Mouse (Mus musculus): Measurements from ENCODE around the gene Auts2. TPM values are rescaled to one million over a fixed set of nuclear protein-coding genes. Genes with fewer than 3 reads are reported as not detected.

Auts2 gene
- polyA plus RNA-seq, 1 experiment, result 9.6 TPM

GRCm38 (mm10) chr5:132190190-132190589 lies 353.0 kb downstream of the Auts2 start:
- TF ChIP-seq POLR2A (IDR thresholded peaks at IDR 0.05; ENCODE audit: borderline replicate concordance, extremely low read depth, low read depth, low read length) (no peak), CTCF (IDR thresholded peaks at IDR 0.05; ENCODE audit: insufficient read depth, low read length) (no peak)
- H3K4me1 ChIP-seq (ENCODE audit: control insufficient read depth, insufficient read depth, low read length), result no peaks in the 10 kb centered on the region; the same call in 1 of the 2 replicates
- no peak overlapping the region for H3K4me3 ChIP-seq (replicated peaks; ENCODE audit: extremely low read depth, low read depth, low read length)
- WGBS, result 62% methylated on average over 4 of the region's 4 CpGs
- no peak for DNase-seq

- Histone ChIP-seq H3K4me1 (ENCODE audit: control insufficient read depth, insufficient read depth, low read length) (no peaks in the 10 kb centered on the region), H3K4me3 (replicated peaks; ENCODE audit: extremely low read depth, low read depth, low read length) (no peak overlapping the region)
- 72% methylated on average over 3 of the region's 3 CpGs for WGBS
- no peak for DNase-seq
- no peak for TF ChIP-seq CTCF (IDR thresholded peaks at IDR 0.05; ENCODE audit: insufficient read depth, low read length)
- TF ChIP-seq POLR2A (IDR thresholded peaks at IDR 0.05; ENCODE audit: borderline replicate concordance, extremely low read depth, low read depth, low read length), result no peak
Measured at GRCm38 (mm10) chr5:132186659-132187058, 356.5 kb downstream of the Auts2 start.

GRCm38 (mm10) chr5:132186221-132186620 lies 356.9 kb downstream of the Auts2 start:
- WGBS, result 70% methylated on average over 7 of the region's 7 CpGs
- TF ChIP-seq POLR2A (IDR thresholded peaks at IDR 0.05; ENCODE audit: borderline replicate concordance, extremely low read depth, low read depth, low read length) (no peak), CTCF (IDR thresholded peaks at IDR 0.05; ENCODE audit: insufficient read depth, low read length) (no peak)
- H3K4me1 ChIP-seq (ENCODE audit: control insufficient read depth, insufficient read depth, low read length), result no peaks in the 10 kb centered on the region
- no peak for DNase-seq
- no peak overlapping the region for H3K4me3 ChIP-seq (replicated peaks; ENCODE audit: extremely low read depth, low read depth, low read length)

GRCm38 (mm10) chr5:132184395-132185095 lies 358.6 kb downstream of the Auts2 start:
- WGBS, result 64% methylated on average over 4 of the region's 4 CpGs
- Histone ChIP-seq H3K4me3 (replicated peaks; ENCODE audit: extremely low read depth, low read depth, low read length) (no peak overlapping the region), H3K4me1 (ENCODE audit: control insufficient read depth, insufficient read depth, low read length) (no peaks in the 10 kb centered on the region)
- TF ChIP-seq POLR2A (IDR thresholded peaks at IDR 0.05; ENCODE audit: borderline replicate concordance, extremely low read depth, low read depth, low read length) (no peak), CTCF (IDR thresholded peaks at IDR 0.05; ENCODE audit: insufficient read depth, low read length) (no peak)
- no peak for DNase-seq

GRCm38 (mm10) chr5:132182077-132182476 lies 361.1 kb downstream of the Auts2 start:
- DNase-seq, result no peak
- Histone ChIP-seq H3K4me3 (replicated peaks; ENCODE audit: extremely low read depth, low read depth, low read length) (no peak overlapping the region), H3K4me1 (ENCODE audit: control insufficient read depth, insufficient read depth, low read length) (no peaks in the 10 kb centered on the region)
- 83% methylated on average over 9 of the region's 9 CpGs for WGBS
- TF ChIP-seq CTCF (IDR thresholded peaks at IDR 0.05; ENCODE audit: insufficient read depth, low read length) (no peak), POLR2A (IDR thresholded peaks at IDR 0.05; ENCODE audit: borderline replicate concordance, extremely low read depth, low read depth, low read length) (no peak)

- no peak overlapping the region for H3K4me3 ChIP-seq (replicated peaks; ENCODE audit: extremely low read depth, low read depth, low read length)
- no peak for DNase-seq
- TF ChIP-seq CTCF (IDR thresholded peaks at IDR 0.05; ENCODE audit: insufficient read depth, low read length) (no peak), POLR2A (IDR thresholded peaks at IDR 0.05; ENCODE audit: borderline replicate concordance, extremely low read depth, low read depth, low read length) (no peak)
- WGBS, result 76% methylated on average over 8 of the region's 8 CpGs
- no peaks in the 10 kb centered on the region for H3K4me1 ChIP-seq (ENCODE audit: control insufficient read depth, insufficient read depth, low read length)
Measured at GRCm38 (mm10) chr5:132170010-132170409, 373.1 kb downstream of the Auts2 start.

- H3K4me1 ChIP-seq (ENCODE audit: control insufficient read depth, insufficient read depth, low read length), result no peaks in the 10 kb centered on the region
- no peak for TF ChIP-seq CTCF (IDR thresholded peaks at IDR 0.05; ENCODE audit: insufficient read depth, low read length)
- TF ChIP-seq POLR2A (IDR thresholded peaks at IDR 0.05; ENCODE audit: borderline replicate concordance, extremely low read depth, low read depth, low read length), result no peak
- H3K4me3 ChIP-seq (replicated peaks; ENCODE audit: extremely low read depth, low read depth, low read length), result no peak overlapping the region
- DNase-seq, result no peak
- 78% methylated on average over 5 of the region's 5 CpGs for WGBS
Measured at GRCm38 (mm10) chr5:132168805-132169204, 374.3 kb downstream of the Auts2 start.

GRCm38 (mm10) chr5:132168224-132168623 lies 374.9 kb downstream of the Auts2 start:
- H3K4me3 ChIP-seq (replicated peaks; ENCODE audit: extremely low read depth, low read depth, low read length), result no peak overlapping the region
- no peak for DNase-seq
- WGBS, result 70% methylated on average over 5 of the region's 5 CpGs
- TF ChIP-seq CTCF (IDR thresholded peaks at IDR 0.05; ENCODE audit: insufficient read depth, low read length) (no peak), POLR2A (IDR thresholded peaks at IDR 0.05; ENCODE audit: borderline replicate concordance, extremely low read depth, low read depth, low read length) (no peak)
- H3K4me1 ChIP-seq (ENCODE audit: control insufficient read depth, insufficient read depth, low read length), result no peaks in the 10 kb centered on the region

GRCm38 (mm10) chr5:132166559-132166958 lies 376.6 kb downstream of the Auts2 start:
- no peak for DNase-seq
- H3K4me3 ChIP-seq (replicated peaks; ENCODE audit: extremely low read depth, low read depth, low read length), result no peak overlapping the region
- H3K4me1 ChIP-seq (ENCODE audit: control insufficient read depth, insufficient read depth, low read length), result no peaks in the 10 kb centered on the region
- no peak for TF ChIP-seq CTCF (IDR thresholded peaks at IDR 0.05; ENCODE audit: insufficient read depth, low read length)
- TF ChIP-seq POLR2A (IDR thresholded peaks at IDR 0.05; ENCODE audit: borderline replicate concordance, extremely low read depth, low read depth, low read length), result no peak
- WGBS, result 78% methylated on average over 3 of the region's 3 CpGs

- DNase-seq, result no peak
- TF ChIP-seq CTCF (IDR thresholded peaks at IDR 0.05; ENCODE audit: insufficient read depth, low read length) (no peak), POLR2A (IDR thresholded peaks at IDR 0.05; ENCODE audit: borderline replicate concordance, extremely low read depth, low read depth, low read length) (no peak)
- H3K4me1 ChIP-seq (ENCODE audit: control insufficient read depth, insufficient read depth, low read length), result no peaks in the 10 kb centered on the region; the same call in 1 of the 2 replicates
- H3K4me3 ChIP-seq (replicated peaks; ENCODE audit: extremely low read depth, low read depth, low read length), result no peak overlapping the region
- whole genome bisulfite sequencing, result 86% methylated on average over 10 of the region's 10 CpGs
Measured at GRCm38 (mm10) chr5:132163960-132164359, 379.2 kb downstream of the Auts2 start.

All from lung, adult 2 months (tissue).